Mouse (Mus musculus) heart, embryonic 15.5 days (tissue): Measurements from ENCODE around the gene Gramd1c. TPM values are rescaled to one million over a fixed set of nuclear protein-coding genes. Genes with fewer than 3 reads are reported as not detected.

ENCODE experiments used
- ATAC-seq: fragments of 200-750 bp; cut with Nextera tagmentation; replicated peaks from 2 replicates; pipeline ENCODE4 v1.8.0; 2017; ENCODE audit warnings: low read depth, moderate TSS enrichment; ENCODE audit not compliant: insufficient number of reproducible peaks, insufficient read depth, low FRiP score
- H3K27ac ChIP-seq: fragments of 300-500 bp; sonication (generic); 2 replicates; pipeline ENCODE4 v1.5.1; 2015; ENCODE audit warnings: mild to moderate bottlenecking, inconsistent platforms
- H3K27me3 ChIP-seq: fragments of 300-500 bp; sonication (generic); 2 replicates; pipeline ENCODE4 v1.6.1; 2015; ENCODE audit warnings: inconsistent platforms
- H3K36me3 ChIP-seq: fragments of 300-500 bp; sonication (generic); 2 replicates; pipeline ENCODE4 v1.6.1; 2015; ENCODE audit warnings: mild to moderate bottlenecking, inconsistent platforms
- H3K4me1 ChIP-seq: fragments of 300-500 bp; sonication (generic); replicated peaks from 2 replicates; pipeline ENCODE4 v1.6.1; 2015; ENCODE audit warnings: inconsistent platforms
- H3K4me2 ChIP-seq: fragments of 300-500 bp; sonication (generic); 2 replicates; pipeline ENCODE4 v1.6.1; 2015; ENCODE audit warnings: inconsistent platforms, mild to moderate bottlenecking, moderate library complexity
- H3K4me3 ChIP-seq: fragments of 300-500 bp; sonication (generic); 2 replicates; pipeline ENCODE4 v1.5.1; 2015; ENCODE audit warnings: mild to moderate bottlenecking, inconsistent platforms
- H3K9ac ChIP-seq: fragments of 300-500 bp; sonication (generic); 2 replicates; pipeline ENCODE4 v1.6.1; 2015; ENCODE audit warnings: mild to moderate bottlenecking, inconsistent platforms
- H3K9me3 ChIP-seq: fragments of 300-500 bp; sonication (generic); replicated peaks from 2 replicates; pipeline ENCODE4 v1.6.1; 2016; ENCODE audit warnings: inconsistent platforms
- WGBS: fragments of 180-500 bp; shearing (Covaris S2); methylation state at CpG from one replicate; pipeline ENCODE4 v1.1.7; 2015; ENCODE audit warnings: mixed read lengths; 5-methylcytosine and 5-hydroxymethylcytosine counted together
- polyA plus RNA-seq: library from polyadenylated mRNA; unstranded; fragments of >200 nt; fragmentation: Nextera tagmentation; extraction: Ambion mirVana; gene quantifications from 2 replicates; pipeline ENCODE4 v1.2.1, GENCODE M21; 2015

The Gramd1c gene
- 4.6 and 5.5 TPM in 2 replicates for polyA plus RNA-seq

GRCm38 (mm10) chr16:44063025-44063894 lies at the start of gene Gramd1c:
Gene Gramd1c (minus strand): TSS chr16:44063345.
- Histone ChIP-seq H3K9ac (peak within 1 kb of the TSS; percentile 57), H3K36me3 (no peaks in the 10 kb centered on the region), H3K27ac (peak within 1 kb of the TSS; percentile 54; the same call in 1 of the 2 replicates), H3K4me2 (peak within 1 kb of the TSS; percentile 67), H3K4me1 (0 out of 2 replicates have a peak, but pooled peaks cover 3% of the 10 kb centered on the region), H3K4me3 (peak within 1 kb of the TSS; percentile 62), H3K27me3 (no peaks in the 10 kb centered on the region), H3K9me3 (no peaks in the 10 kb centered on the region)
- ATAC-seq: peak; percentile 85
- 7% methylated on average over 45 of the region's 45 CpGs for WGBS

GRCm38 (mm10) chr16:44109002-44109401 lies 45.9 kb upstream of the Gramd1c start:
- H3K4me2 ChIP-seq: no peak overlapping the region
- H3K9me3 ChIP-seq: no peaks in the 10 kb centered on the region
- WGBS: 53% methylated on average over 4 of the region's 4 CpGs
- no peak overlapping the region for H3K9ac ChIP-seq
- ATAC-seq: no peak
- H3K27me3 ChIP-seq: no peaks in the 10 kb centered on the region
- no peak overlapping the region for H3K27ac ChIP-seq
- H3K4me3 ChIP-seq: no peak overlapping the region
- H3K36me3 ChIP-seq: peaks cover 50% of the 10 kb centered on the region
- no peaks in the 10 kb centered on the region for H3K4me1 ChIP-seq

- no peaks in the 10 kb centered on the region for H3K4me1 ChIP-seq
These were observed 42.1 kb upstream of the Gramd1c start for GRCm38 (mm10) chr16:44105211-44105610.

GRCm38 (mm10) chr16:44103806-44104766 lies 40.9 kb upstream of the Gramd1c start:
- Histone ChIP-seq H3K36me3 (peaks cover 64% of the 10 kb centered on the region), H3K27ac (no peak overlapping the region), H3K4me3 (no peak overlapping the region), H3K9ac (no peak overlapping the region), H3K4me2 (no peak overlapping the region), H3K4me1 (no peaks in the 10 kb centered on the region), H3K27me3 (no peaks in the 10 kb centered on the region), H3K9me3 (no peaks in the 10 kb centered on the region)
- no peak for ATAC-seq
- WGBS: 87% methylated on average over 18 of the region's 18 CpGs

More at GRCm38 (mm10) chr16:44105211-44105610, 42.1 kb upstream of the Gramd1c start:
- no peak overlapping the region for H3K4me3 ChIP-seq
- no peaks in the 10 kb centered on the region for H3K9me3 ChIP-seq
- no peak for ATAC-seq
- no peak overlapping the region for H3K9ac ChIP-seq
- WGBS: 93% methylated on average over 2 of the region's 2 CpGs
- no peak overlapping the region for H3K27ac ChIP-seq
- H3K4me2 ChIP-seq: no peak overlapping the region
- no peaks in the 10 kb centered on the region for H3K27me3 ChIP-seq
- H3K36me3 ChIP-seq: peaks cover 63% of the 10 kb centered on the region

GRCm38 (mm10) chr16:44102925-44103324 lies 39.8 kb upstream of the Gramd1c start:
- peaks cover 64% of the 10 kb centered on the region for H3K36me3 ChIP-seq
- H3K9ac ChIP-seq: no peak overlapping the region
- WGBS: 89% methylated on average over 2 of the region's 2 CpGs
- H3K4me2 ChIP-seq: no peak overlapping the region
- no peaks in the 10 kb centered on the region for H3K4me1 ChIP-seq
- no peaks in the 10 kb centered on the region for H3K27me3 ChIP-seq
- no peak overlapping the region for H3K4me3 ChIP-seq
- ATAC-seq: no peak
- H3K27ac ChIP-seq: no peak overlapping the region
- H3K9me3 ChIP-seq: no peaks in the 10 kb centered on the region

GRCm38 (mm10) chr16:44101181-44101710 lies 38.1 kb upstream of the Gramd1c start:
- ATAC-seq: no peak
- 88% methylated on average over 12 of the region's 12 CpGs for WGBS
- H3K4me1 ChIP-seq: no peaks in the 10 kb centered on the region
- H3K4me3 ChIP-seq: no peak overlapping the region
- H3K27me3 ChIP-seq: no peaks in the 10 kb centered on the region
- H3K4me2 ChIP-seq: no peak overlapping the region
- H3K9ac ChIP-seq: no peak overlapping the region
- H3K9me3 ChIP-seq: no peaks in the 10 kb centered on the region
- H3K36me3 ChIP-seq: peaks cover 62% of the 10 kb centered on the region
- H3K27ac ChIP-seq: no peak overlapping the region

GRCm38 (mm10) chr16:44099377-44099776 lies 36.2 kb upstream of the Gramd1c start:
- Histone ChIP-seq H3K4me3 (no peak overlapping the region), H3K27me3 (no peaks in the 10 kb centered on the region), H3K4me2 (no peak overlapping the region), H3K9me3 (no peaks in the 10 kb centered on the region), H3K36me3 (peaks cover 73% of the 10 kb centered on the region), H3K27ac (no peak overlapping the region), H3K9ac (no peak overlapping the region), H3K4me1 (no peaks in the 10 kb centered on the region)
- 93% methylated on average over 7 of the region's 7 CpGs for WGBS
- ATAC-seq: no peak

GRCm38 (mm10) chr16:44087650-44088049 lies 24.5 kb upstream of the Gramd1c start:
- H3K9ac ChIP-seq: no peak overlapping the region
- H3K4me2 ChIP-seq: no peak overlapping the region
- H3K9me3 ChIP-seq: no peaks in the 10 kb centered on the region
- H3K4me3 ChIP-seq: no peak overlapping the region
- H3K36me3 ChIP-seq: peaks cover 51% of the 10 kb centered on the region
- H3K4me1 ChIP-seq: no peaks in the 10 kb centered on the region
- ATAC-seq: no peak
- no peaks in the 10 kb centered on the region for H3K27me3 ChIP-seq
- 47% methylated on average over 2 of the region's 2 CpGs for WGBS
- H3K27ac ChIP-seq: no peak overlapping the region

GRCm38 (mm10) chr16:44061341-44061740 lies 1.8 kb downstream of the Gramd1c start:
- no peaks in the 10 kb centered on the region for H3K27me3 ChIP-seq
- ATAC-seq: no peak
- H3K27ac ChIP-seq: no peak overlapping the region
- 82% methylated on average over 15 of the region's 15 CpGs for WGBS
- no peak overlapping the region for H3K4me3 ChIP-seq
- H3K36me3 ChIP-seq: no peaks in the 10 kb centered on the region
- no peak overlapping the region for H3K9ac ChIP-seq
- H3K4me2 ChIP-seq: no peak overlapping the region
- H3K9me3 ChIP-seq: no peaks in the 10 kb centered on the region
- H3K4me1 ChIP-seq: 0 out of 2 replicates have a peak, but pooled peaks cover 3% of the 10 kb centered on the region

GRCm38 (mm10) chr16:44060604-44061286 lies 2.4 kb downstream of the Gramd1c start:
- no peak for ATAC-seq
- H3K27ac ChIP-seq: no peak overlapping the region
- 88% methylated on average over 18 of the region's 18 CpGs for WGBS

More at GRCm38 (mm10) chr16:44060604-44061286, 2.4 kb downstream of the Gramd1c start:
- Histone ChIP-seq H3K9ac (no peak overlapping the region), H3K9me3 (no peaks in the 10 kb centered on the region), H3K4me3 (no peak overlapping the region), H3K27me3 (no peaks in the 10 kb centered on the region), H3K4me2 (no peak overlapping the region), H3K36me3 (no peaks in the 10 kb centered on the region), H3K4me1 (0 out of 2 replicates have a peak, but pooled peaks cover 3% of the 10 kb centered on the region)
